Mouse (Mus musculus) heart, embryonic 10.5 days (tissue): ENCODE measurements around the gene Olfr90. TPM values are rescaled to one million over a fixed set of nuclear protein-coding genes. Genes with fewer than 3 reads are reported as not detected.

ENCODE experiments used
- polyA plus RNA-seq: library from polyadenylated mRNA; unstranded; fragments of >200 nt; fragmentation: Nextera tagmentation; extraction: Ambion mirVana; gene quantifications from 2 replicates; pipeline ENCODE4 v1.2.1, GENCODE M21; 2016

Gene Olfr90
- polyA plus RNA-seq, 1 experiment from 2014 or later = not detected

Other genes starting within 250 kb of the Olfr90 start
- gene Trim15, start 221.3 kb downstream of the Olfr90 start, polyA plus RNA-seq = 0.20 TPM in 1 of 2 replicates, not detected in the other
- 18.6 and 21.5 TPM in 2 replicates for gene Trim10, start 218.9 kb downstream of the Olfr90 start, polyA plus RNA-seq
- not detected in 2 replicates for gene Trim40, start 198.4 kb downstream of the Olfr90 start, polyA plus RNA-seq
- gene Trim31, start 190.4 kb downstream of the Olfr90 start, polyA plus RNA-seq = not detected in 2 replicates
- not detected in 2 replicates for gene Rnf39, start 145.6 kb downstream of the Olfr90 start, polyA plus RNA-seq
- gene Ppp1r11, start 136.8 kb downstream of the Olfr90 start, polyA plus RNA-seq = 98.8 and 121 TPM in 2 replicates
- gene Znrd1, start 129.9 kb downstream of the Olfr90 start, polyA plus RNA-seq = 45.2 and 55.4 TPM in 2 replicates
- 7.7 and 10.3 TPM in 2 replicates for gene Znrd1as, start 129.9 kb downstream of the Olfr90 start, polyA plus RNA-seq
- 0.19 and 0.32 TPM in 2 replicates for gene 2410137M14Rik, start 107.3 kb downstream of the Olfr90 start, polyA plus RNA-seq
- 0.27 and 0.39 TPM in 2 replicates for gene H2-M5, start 99.0 kb downstream of the Olfr90 start, polyA plus RNA-seq
- gene Zfp57, start 87.3 kb downstream of the Olfr90 start, polyA plus RNA-seq = 65.9 and 84.5 TPM in 2 replicates
- 0.10 and 0.14 TPM in 2 replicates for gene Mog, start 65.1 kb downstream of the Olfr90 start, polyA plus RNA-seq
- 5.8 and 9.6 TPM in 2 replicates for gene Gabbr1, start 42.5 kb downstream of the Olfr90 start, polyA plus RNA-seq
- gene Olfr91, start 9.8 kb upstream of the Olfr90 start, polyA plus RNA-seq = 0.15 TPM in 1 of 2 replicates, not detected in the other
- not detected in 2 replicates for gene Olfr92, start 31.6 kb upstream of the Olfr90 start, polyA plus RNA-seq
- not detected in 2 replicates for gene Olfr93, start 73.0 kb upstream of the Olfr90 start, polyA plus RNA-seq
- not detected in 2 replicates for gene Ubd, start 105.4 kb upstream of the Olfr90 start, polyA plus RNA-seq
- gene Olfr94, start 112.5 kb upstream of the Olfr90 start, polyA plus RNA-seq = not detected in 2 replicates
- not detected in 2 replicates for gene Olfr95, start 124.6 kb upstream of the Olfr90 start, polyA plus RNA-seq
- gene Olfr96, start 131.6 kb upstream of the Olfr90 start, polyA plus RNA-seq = not detected in 2 replicates
- gene Olfr97, start 148.8 kb upstream of the Olfr90 start, polyA plus RNA-seq = not detected in 2 replicates
- not detected in 2 replicates for gene Olfr98, start 175.2 kb upstream of the Olfr90 start, polyA plus RNA-seq
- 1.00 and 1.7 TPM in 2 replicates for gene H2-M3, start 181.7 kb upstream of the Olfr90 start, polyA plus RNA-seq
- gene Olfr99, start 195.0 kb upstream of the Olfr90 start, polyA plus RNA-seq = 0.09 TPM in 1 of 2 replicates, not detected in the other
- not detected in 2 replicates for gene Olfr101, start 215.8 kb upstream of the Olfr90 start, polyA plus RNA-seq
- gene Olfr102, start 228.6 kb upstream of the Olfr90 start, polyA plus RNA-seq = not detected in 2 replicates